Mouse (Mus musculus) megakaryocyte progenitor cell, adult 5-6 weeks (primary cell): ENCODE measurements at regions not wholly inside any gene's neighbourhood (a gene's known extent, or its start where the extent isn't known, plus 50 kb on each side); places are given as distances from the start of the nearest gene placed in this dataset.

Experiments
- ATAC-seq: replicated peaks from 2 replicates; pipeline ENCODE4 v1.8.0; 2016; ENCODE audit warnings: mild to moderate bottlenecking, moderate TSS enrichment, inconsistent platforms; ENCODE audit not compliant: poor library complexity

DNA sequence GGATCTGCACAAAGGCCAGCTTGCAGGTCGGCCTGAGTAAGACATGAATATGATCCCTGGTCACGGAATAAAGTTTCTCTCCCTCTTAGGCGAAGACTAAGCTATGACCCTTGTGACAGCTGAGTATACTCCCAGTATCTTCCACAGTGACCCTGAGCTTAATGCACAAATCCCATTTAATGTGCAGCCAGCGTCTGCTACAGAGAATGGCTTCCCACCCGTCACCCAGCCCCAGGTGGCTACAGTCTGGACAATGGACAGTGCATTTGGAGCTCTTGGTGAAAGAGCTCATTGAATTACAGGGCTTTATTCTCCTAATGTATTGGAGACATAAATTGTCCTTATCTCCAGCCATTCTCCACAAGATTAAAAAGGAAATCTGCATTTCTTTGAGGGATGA lies 454.3 kb upstream of the Fam19a5 start:
- ATAC-seq, result no peak

DNA sequence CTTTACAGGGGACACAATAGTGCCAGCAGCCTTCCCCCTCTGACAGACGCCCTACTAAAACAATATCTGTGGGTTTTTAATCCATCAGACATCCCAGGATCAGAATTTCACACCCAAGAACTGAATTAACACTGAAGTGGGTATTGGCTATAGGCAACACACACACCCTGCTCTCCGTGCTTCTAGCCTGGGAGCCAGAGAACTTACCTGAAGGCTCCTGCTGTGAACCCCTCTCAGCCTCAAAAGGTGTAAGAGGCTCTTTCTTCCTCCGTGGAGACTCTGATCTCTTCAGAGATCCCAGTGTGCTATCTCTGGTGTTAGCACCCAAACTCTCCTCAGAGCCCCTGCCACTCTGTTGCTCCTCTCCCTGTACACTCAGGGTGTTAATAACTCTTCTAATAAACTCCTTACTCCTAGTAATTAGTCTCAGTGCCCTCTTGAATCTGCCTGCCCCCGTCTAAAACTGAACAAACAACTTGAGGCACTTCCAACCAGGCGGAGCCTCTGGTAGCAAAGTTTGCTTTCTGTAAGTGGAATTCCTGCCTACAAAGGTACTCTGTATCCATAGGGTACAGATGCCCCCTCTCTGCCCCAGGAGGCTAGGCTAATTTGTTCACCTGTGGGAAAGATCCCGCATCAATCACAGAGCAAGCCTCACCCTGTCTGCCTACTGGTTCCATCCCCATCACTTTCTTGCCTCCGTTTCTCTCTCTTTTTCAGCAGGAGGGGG lies 452.9 kb upstream of the Fam19a5 start:
- ATAC-seq, result no peak

DNA sequence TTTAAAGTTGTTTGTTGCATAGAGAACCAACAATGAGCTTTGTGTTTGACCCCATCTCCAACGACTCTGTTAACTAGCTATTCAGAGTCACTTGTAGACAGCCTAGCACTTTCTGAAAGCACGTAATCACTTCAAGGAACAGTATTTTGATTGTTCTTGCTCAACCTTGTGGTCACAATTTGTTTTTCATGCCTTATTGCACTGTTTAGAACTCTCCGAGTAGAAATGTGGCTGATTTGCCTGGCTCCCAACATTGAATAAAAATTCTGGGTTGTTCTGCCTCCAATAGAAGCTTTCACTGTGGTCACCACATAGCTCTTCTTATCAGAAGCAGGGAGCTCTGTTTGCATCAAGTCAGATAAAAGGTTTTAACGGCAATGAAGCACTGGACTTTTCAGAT lies 446.9 kb upstream of the Fam19a5 start:
- no peak for ATAC-seq

DNA sequence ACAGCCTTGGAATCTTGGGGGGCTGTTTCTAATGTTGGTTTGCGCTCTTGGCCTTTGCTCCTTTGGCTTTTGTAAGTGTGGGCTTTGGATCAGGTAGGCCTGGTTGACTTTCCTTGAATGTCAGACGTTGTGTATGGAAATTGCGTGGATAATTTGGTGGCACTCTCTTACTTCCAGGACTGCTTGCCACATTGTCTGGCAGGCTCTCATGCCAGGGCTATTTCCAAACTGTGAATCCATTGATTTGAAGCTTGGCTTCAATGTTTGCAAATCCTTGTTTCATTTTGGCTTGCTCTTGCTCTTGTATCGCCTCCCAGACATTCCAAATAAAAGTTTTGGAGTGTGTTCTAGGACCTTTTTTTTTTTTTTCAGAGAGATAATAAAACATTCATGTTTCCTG lies 443.0 kb upstream of the Fam19a5 start:
- ATAC-seq, result no peak

DNA sequence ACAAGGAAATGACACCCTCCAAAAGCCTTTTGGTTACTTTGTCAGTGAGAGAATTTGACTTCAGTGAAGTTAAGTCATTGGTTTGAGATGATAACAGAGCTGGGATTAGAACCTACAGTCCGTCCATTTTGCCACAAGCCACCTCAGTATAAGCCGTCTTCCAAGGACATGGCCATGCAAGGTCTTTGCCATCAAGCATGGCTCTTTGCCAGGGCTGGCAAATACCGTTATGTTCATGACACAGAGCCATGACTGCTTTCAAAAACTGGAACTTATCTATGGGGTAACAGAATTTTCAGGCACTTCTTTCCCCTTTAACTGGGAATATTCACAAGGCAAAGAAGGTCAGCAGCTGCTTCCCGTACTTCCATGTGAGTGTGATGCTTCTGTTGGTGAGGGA lies 441.9 kb upstream of the Fam19a5 start:
- ATAC-seq, result no peak

DNA sequence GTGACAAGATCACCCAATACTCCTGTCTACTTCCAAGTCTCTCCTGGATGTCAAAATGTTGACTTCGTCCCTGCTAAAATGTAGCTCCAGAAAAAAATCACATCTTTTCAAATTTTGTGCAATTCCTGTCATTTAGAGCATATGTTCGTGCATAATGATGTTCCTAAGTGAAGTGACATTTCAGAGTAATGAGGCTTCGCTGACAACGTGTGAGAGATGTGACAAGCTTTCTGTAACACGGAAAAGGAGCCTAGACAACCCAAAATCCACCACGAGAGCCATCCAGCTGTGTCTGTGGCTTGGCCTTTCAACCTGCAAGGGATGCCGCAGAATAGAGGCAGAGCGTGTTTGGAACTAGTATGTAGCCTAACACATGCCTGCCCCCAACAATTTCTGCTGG lies 438.1 kb upstream of the Fam19a5 start:
- ATAC-seq, result no peak

DNA sequence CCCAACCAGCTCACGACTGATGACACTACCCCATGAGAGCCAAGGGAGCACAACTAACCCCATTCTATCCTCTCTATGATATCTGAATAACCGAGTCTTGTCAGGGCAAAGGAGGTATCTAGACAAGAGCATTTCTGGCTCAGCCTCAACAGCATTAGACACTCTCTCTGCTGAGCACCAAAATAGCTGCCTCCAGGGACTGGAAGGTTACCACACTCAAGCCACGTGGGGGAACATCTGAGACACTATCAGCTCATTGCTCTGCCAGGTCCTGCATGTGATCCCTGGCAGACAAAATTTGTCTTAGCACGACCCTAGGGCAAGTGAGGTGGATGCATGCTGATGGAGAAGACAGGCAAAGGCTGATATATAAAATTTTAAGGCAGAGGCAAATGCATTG lies 436.4 kb upstream of the Fam19a5 start:
- no peak for ATAC-seq

DNA sequence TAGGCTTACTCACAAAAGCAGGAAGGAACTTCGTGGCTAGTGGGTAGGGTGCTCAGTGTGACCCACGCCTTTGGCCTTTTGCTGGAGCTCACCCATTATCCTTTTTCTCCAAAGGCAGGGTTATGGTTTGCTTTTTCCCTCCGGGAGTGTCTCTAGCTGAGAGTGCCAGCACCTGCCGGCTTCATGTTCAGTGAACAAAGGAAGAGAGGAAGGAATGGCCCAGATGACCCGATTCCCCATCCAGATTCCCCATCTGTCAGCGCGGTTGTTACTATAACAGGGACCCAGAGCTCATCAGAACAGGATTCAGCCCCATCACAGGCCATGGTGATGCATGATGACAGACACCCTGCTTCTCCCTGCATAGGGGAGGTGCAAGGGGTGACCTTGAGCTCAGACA lies 435.7 kb upstream of the Fam19a5 start:
- ATAC-seq, result no peak

DNA sequence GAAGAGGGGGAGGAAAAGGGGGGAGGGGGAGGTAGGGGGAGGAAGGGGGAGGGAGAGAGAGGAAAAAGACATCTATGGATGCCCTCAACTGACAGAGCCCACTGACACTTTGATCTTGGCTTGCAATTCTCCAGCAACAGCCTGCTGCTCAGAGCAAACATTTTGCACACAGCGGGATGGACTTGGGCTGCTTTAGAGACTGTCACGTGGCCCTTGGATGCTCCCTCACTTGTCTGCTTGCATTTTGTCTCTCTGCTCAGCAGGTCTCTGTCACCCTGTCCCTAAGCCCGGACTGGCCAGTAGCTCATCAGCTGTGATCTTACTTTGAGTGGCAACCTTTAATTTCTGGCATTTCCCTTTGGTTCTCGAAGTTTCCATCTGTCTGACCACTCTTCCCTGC lies 421.4 kb upstream of the Fam19a5 start:
- no peak for ATAC-seq

DNA sequence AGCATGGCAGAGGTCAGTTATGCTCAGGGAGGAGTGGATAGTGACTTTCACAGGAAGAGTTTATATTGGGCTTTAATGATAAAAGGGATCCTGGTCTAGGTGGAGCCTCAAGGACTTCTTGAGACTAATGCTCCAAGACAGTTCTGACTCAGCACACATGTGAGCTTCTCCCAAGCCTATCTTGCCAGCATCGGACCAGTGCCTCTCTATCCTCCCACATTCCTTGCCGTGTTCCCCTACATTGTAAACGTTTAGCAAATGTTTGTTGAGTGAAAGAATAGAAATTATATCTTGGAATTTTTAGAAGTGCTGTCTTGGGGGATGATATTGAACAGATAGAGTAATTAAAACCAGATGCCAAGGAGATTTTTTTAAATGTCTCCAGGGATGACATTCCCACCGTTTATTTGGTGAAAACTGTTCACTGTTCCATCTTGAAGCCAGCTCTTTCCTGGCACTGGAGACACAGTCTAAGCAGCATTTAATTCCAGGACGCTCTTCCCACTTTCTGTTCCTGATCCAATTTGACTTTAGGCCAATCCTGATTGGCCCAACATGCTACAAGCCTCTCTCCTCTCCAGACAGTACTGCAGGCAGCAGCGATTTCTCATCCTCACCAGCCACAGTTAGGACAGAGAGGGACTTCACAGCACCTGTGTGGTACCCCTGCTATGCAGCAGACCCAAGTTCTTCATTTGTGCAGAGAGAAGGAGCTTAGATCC lies 418.5 kb upstream of the Fam19a5 start:
- no peak for ATAC-seq

DNA sequence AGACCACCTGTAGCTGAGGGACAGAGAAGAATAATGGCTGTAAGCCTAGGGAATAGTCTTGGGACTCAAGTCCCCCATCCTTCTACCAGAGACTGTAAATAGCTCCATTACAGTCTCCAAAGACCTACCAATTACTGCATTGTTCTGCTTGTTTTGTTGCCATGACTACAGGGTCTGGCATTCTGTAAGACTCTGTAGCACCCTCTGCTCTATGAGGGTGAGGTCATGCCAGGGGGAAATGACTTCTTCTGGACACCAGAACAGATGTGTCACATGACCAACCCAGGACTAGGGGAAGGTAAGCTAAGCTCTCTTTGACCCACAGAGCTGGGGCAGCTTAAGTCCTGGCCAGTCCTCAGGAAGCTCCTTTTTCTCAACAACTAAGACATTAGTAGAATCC lies 405.2 kb upstream of the Fam19a5 start:
- ATAC-seq, result no peak

DNA sequence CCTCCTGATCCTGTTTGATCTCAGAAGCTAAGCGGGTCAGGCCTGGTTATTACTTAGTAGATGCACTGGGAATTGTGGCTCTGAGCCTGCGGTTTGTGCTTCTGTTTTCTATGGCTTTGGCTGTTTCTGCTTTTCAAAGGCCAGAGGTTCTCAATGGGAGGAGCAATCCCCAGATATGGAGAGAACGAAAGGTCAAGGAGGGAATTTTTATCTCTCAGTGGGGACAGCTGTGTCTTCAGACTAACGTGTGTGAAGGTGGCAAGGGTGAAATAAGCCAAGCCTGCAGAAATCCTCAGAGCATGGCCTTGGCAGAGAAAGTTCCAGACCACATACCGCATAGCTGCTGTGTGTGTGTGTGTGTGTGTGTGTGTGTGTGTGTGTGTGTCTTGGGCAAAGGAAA lies 375.0 kb upstream of the Fam19a5 start:
- no peak for ATAC-seq

DNA sequence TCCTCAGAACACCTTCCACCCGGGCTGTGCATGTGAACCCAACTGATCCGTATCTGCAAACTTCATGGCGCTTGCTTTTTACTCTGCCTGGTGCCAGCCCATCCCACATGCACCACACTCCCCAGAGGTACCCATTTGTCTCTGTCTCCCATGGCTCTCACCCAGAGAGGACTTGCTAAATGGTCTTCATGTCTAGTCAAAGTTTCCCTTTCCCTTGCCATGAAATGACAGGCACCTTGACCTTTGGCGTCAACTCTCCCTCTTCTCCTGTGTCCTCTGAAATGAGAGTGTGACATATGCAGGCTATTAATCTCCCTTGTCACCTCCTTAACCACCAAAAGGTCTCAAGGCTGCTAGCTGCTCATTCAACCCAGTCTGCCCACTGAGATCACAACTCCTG lies 373.2 kb upstream of the Fam19a5 start:
- no peak for ATAC-seq

DNA sequence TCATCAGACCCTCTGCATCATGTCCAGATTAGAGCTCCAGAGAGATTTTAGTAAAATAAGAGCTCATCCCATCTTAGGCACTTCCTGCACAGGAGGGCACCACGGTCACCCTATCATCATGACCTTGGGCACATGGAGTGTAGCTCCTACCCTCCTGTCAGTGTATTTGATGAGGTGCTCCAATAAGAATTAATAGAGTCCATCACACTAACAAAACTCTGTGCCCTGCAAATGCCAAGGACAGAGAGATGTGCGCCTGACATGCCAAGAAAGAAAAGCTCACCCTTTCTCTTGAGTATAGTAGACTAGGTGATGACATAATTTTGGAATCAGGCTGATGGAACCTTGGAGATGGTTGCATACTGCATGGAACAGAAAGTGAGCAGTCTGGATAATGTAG lies 371.0 kb upstream of the Fam19a5 start:
- no peak for ATAC-seq

DNA sequence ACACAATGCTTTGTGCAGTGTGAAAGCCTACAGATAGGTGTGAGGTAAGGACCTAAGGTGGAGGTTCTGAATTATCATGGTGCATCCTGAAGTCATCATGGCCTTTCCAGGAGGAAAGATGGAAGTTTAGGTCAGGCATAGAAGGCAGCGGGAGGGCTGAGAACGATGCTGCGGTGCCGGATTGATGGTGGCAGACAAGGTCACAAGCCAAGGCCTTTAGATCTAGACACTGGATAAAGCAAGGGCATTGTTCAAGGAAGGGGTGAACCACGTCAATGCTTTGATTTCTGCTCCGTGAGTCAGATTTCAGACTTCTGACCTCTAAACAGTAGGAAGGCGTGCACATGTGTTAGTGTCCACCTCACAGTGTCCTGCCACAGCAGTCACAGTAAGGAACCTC lies 365.5 kb upstream of the Fam19a5 start:
- no peak for ATAC-seq

DNA sequence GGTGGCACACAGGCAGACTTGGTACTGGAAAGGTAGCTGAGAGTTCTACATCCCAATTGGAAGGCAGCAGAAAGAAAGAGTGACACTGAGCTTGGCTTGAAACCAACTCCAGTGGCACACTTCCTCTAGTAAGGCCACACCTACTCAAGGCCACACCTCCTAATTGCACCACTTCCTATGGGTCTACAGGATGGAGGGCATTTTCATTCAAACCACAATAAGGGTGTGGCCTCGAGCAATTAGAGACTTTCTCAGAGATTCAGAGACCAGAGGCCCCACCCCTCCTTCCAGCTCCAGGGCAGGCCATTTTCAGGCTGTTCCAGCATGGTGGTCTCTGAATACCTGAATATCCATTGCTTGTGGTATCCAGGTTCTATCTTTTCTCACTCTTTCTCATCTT lies 363.3 kb upstream of the Fam19a5 start:
- no peak for ATAC-seq

DNA sequence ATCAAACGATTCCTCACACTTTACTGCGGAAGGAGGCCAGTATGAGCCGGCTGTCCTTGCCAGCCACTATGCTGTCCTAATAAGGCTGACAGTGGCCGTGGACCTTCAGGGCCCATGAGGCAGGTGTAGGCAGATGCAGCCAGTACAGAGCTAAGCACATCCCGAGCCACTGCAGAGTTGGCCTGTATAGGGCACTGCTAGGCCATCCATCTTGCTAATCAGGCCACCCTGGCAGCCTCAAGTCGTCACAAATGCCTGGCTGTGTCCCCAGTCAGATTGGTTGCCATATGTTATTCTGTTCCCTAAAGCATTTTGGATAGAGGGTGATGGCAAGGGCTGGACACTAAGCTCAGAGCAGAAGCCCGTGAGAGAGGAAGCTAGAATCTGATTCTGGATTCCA lies 359.9 kb upstream of the Fam19a5 start:
- no peak for ATAC-seq

DNA sequence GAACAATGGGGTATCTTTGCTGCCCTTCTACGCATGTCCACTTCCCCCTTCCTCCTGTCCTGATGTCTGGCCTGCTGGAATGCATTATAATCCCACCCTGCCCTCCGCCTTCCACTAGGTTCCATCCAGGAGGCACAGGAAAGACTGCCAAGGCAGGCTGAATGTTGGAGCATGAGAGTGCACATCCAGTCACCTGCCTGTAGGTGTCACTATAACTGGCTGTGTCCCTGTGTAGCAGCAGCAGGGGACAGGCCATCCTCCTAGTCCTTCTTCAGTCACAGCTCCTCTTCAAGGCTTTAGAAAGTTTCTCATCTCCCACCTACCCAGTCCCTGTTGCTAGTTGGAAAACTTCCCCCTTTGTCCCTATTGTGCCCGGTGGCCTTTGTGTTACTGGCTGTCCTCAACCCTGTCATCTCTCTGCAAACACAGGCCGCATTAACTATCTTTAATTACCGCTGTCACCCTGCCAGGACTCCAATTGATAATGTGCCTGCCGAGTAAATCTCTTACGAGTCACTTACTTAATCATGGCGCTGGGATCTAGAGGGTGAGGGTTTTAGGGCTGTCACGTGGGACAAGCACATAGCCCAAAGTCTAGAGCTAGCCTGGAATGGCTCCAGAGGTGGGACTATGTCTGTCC lies 355.2 kb upstream of the Fam19a5 start:
- no peak for ATAC-seq

DNA sequence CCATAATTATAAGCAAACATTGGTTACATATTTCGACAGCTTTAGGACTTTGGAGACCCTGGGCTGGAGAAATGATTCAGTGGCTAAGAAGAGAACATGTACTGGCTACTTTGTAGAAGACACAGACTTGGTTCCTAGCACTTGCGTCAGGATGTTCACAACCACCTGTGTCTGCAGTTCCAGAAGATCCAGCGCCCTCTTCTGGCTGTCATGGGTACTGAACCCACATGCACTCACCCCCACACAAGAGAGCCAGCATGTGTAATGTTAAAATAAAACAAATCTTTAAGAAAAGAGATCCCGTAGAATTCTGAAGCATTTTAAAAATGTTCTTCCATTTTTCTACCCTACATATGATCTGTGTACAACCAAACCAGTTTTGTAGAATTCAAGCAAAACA lies 352.2 kb upstream of the Fam19a5 start:
- ATAC-seq, result no peak

DNA sequence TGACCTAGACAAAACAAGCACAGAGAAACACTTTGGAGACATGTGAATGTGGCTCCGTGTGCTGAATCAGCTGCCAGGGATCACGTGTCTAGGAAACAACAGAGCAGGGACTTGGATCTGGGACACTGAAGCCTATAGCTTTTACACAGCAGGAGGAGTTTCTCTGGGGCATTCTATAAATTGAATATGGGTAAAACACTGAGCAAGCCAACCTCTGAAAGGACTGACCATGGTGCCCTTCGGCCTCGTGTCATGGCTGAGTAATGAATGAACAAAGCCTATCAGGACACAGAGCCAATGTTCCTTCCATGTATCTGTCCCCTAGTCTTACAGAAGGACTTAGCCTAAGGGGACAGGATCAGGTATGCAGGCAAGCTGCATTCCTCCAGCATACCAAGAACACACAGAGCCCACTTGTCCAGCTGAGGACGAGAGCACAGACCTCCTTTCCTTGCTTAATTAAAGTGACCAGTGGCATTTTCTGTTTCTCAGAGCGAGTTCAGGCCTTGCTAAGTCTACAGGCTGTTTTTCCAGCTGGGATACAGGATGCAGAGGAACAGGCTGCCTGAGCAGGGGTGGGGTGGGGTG lies 347.7 kb upstream of the Fam19a5 start:
- no peak for ATAC-seq

DNA sequence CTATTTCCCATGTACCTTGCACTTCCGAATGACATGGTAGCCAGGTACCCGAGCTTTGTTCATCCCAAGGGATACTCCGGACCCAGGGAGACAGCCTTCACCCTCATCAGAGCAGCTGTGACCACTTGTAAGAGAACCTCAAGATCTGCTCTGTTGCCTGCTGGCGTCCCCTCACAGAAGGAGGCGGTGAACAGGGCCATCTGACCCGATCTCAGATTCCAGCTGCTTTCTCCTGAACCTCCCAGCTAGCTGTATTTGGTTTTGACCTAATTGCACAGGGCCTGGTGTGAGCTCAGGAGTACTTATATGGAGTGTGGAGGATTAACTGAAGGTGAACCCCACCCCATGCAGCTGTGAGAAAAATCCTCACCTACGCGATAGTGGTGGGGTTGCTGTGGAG lies 344.5 kb upstream of the Fam19a5 start:
- no peak for ATAC-seq
